Mouse (Mus musculus) adrenal gland, postnatal 36 days (tissue): ENCODE data around the gene Tmem80. TPM values are rescaled to one million over a fixed set of nuclear protein-coding genes. Genes with fewer than 3 reads are reported as not detected.
A peak's percentile ranks its signal among the peaks of the same experiment; 100 is the strongest.

Experiments used
- DNase-seq, 2 experiments: peaks; one replicate each; pipeline ENCODE4 v3.0.0; 2021; ENCODE audit warnings: mixed read lengths in 1 of 2
- total RNA-seq, 2 experiments: library from RNA; stranded (reverse); gene quantifications; 2 replicates each; pipeline ENCODE4 v1.2.3; 2021

The Tmem80 gene
- total RNA-seq, 2 experiments from 2014 or later: 23.9 to 27.1 TPM

DNA sequence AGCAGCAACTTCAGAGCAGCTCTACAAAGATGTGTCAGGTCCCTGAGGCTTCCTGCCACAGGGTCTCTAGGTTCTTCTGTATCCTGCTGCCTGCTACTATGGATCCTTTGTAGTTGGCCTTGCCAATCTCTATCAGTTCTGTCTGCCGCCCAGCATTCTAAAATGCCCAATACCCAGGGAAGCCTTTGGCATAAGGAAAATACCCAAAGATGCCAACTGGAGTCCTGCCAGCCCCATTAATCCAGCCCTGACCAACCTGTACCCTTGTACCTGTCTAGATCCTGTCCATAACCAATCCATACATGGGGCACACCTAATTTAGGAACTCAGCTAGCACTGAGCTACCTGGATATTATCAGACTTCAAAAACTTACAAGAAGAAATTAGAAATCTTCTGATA is 2.9 kb upstream of the Tmem80 start:
- no peak for DNase-seq

DNA sequence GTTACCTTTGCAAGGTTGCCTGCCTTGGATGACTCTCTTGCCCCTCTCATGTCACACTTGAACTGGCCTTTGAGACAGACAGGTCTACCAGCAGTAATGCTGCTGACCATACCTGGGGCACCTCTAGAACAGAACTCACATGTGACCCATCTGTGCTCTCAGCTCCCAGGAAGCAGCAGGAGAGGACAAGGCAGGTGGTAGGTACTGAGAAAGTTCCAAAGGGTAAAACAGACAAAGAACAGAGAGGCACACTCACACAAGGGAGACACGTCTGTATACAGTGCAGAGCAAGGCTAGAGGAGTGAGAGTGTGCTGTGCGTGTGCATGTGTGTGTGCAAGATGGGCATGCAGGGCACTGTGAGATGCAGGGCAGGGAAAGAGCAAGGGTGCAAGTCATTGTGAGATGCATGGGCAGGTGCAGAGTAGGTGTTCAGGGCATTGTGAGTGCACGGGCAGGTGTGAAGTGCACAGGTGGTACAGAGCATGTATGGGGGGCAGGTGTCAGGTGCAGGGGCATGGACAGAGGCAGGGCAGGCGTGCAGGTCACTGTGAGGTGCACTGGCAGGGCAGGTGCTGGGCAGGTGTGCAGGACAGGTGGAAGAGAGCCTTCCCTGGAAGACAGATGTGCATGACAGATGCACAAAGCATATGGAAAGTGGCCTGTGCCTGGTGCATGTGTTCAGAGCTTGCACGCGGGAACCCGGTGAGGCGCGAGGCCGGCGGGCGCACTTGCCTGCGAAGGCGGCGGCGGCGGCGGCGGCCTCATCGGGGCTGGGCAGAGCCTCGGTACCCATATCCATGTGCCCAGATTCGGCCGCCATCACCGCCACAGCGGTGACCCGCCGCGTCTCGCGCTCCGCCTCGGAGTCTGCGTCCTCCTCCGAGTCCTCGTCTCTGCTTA is 743 bp upstream of the Tmem80 start:
- DNase-seq: no peak

DNA sequence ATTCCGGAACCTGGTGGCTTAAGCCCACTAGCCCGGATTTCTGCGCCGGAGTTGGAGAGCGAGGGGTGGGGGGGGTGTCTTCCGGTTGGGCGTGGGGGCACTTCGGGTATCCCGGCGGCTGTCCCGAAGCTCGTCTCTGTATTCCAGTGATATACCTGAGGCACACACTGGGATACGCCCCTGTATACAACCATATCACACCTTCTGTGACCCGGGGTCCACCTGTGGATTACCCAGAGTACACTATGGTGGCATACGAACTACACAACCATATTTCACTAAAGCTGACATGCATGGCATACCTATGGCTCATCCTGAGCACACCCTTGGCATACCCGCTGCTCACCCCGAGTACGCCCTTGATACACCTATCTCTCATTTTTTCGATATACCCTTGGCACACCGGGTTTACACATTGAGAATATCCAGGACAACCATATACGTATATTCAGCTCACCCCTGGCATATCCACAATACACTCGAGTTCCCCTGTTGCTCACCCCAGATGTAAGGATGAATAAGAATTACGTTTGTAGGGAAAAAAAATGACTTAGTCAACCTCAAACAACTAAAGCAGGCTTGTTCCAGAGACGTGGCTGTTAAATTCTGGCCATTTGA is 943 bp downstream of the Tmem80 start:
- DNase-seq: no peak

DNA sequence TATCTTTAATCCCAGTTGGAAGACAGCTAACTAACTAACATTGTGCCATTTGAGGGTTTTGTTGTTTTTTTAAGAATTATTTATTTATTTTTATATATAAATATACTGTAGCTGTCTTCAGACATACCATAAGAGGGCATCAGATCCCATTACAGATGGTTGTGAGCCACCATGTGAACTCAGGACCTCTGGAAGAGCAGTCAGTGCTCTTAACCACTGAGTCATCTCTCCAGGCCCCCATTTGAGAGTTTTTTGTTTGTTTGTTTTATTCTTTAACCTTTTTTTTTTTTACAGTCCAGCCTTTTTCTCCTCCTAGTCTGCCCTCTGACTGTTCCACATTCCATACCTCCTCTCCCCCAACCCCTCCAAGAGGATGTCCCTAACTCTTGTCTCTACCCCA is 3.2 kb downstream of the Tmem80 start:
- DNase-seq: no peak

DNA sequence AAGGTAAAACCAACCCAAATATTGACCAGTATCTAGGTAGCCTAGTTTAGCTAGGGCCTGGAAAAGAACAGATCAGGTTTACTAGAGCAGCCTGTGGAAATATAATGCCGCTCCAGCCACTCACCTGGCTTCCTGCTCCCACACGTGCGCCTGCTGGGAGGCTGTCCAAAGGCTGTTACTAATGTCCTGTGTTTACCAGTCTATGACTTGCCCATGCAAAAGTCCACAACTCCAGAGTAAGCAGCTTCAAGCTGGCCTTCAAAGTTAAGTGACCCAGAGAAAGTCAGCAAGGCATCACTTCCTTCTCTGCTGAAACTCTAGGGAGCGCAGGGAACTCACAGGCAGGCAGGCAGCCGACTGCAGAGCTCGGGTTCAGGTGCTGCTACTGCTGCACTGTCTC is 4.5 kb downstream of the Tmem80 start:
- no peak for DNase-seq

DNA sequence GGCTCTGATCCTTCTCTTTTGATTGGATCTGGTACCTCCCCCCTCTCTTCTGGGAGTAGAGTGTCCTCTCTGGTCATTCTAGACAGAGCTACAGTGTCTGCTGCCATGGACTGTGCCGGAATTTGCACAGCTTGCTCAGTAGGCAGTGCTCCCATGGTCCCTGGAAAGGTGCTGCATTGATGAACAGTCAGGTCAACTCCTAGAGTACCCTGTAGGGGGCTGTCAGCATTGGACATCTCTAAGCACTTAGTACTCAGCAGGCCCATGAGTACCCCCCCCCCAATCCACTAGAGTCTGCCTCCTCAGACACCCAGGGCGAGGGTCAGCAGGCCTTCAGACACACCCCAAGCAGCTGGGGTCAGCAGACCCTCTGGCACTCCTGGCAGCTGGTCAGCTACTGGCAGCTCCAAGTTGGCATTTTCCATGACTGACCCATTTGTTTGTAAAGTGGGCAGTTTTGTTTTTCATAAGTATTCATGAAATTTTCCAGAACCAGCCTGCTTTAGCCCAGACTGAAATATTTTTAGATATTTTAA is 7.6 kb downstream of the Tmem80 start:
- DNase-seq: no peak

DNA sequence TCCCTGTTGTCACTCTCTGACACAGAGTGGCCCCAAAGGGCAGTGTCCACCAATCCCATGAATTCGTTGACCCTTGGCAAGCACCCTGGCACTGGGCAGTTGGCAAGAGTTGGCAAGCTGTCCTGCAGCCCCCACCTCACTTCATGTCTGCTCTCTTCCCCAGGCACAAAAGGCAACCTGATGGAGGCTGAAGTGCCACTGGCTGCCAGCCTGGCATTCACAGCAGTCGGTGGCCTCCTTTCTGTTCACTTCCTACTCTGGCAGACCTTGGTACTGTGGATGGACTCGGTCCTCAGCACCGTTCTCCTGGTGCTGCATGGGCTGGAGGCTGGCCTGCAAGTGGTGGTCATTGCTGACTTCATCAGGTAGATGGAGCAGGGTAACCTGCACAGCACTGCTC is 8.1 kb downstream of the Tmem80 start:
- DNase-seq: no peak

DNA sequence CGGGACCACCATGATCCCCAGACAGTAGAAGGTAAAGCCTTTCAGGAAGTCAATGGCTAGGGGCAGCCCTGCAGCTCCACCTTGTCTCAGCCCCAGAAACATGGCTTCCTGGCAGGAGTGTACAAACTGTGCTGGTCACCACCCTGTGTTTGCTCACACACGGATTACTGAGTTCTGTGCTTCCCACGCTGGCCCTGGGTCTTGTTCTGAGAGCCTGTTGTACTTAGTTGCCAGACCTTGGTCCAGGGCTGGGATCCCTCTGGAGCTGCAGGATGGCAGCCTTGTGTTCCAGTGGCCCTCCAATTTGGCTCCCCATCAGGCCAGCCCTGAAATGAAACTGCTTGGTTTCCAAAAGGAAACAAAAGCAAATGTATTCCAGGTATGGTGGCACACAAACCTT is 8.8 kb downstream of the Tmem80 start:
- no peak for DNase-seq

DNA sequence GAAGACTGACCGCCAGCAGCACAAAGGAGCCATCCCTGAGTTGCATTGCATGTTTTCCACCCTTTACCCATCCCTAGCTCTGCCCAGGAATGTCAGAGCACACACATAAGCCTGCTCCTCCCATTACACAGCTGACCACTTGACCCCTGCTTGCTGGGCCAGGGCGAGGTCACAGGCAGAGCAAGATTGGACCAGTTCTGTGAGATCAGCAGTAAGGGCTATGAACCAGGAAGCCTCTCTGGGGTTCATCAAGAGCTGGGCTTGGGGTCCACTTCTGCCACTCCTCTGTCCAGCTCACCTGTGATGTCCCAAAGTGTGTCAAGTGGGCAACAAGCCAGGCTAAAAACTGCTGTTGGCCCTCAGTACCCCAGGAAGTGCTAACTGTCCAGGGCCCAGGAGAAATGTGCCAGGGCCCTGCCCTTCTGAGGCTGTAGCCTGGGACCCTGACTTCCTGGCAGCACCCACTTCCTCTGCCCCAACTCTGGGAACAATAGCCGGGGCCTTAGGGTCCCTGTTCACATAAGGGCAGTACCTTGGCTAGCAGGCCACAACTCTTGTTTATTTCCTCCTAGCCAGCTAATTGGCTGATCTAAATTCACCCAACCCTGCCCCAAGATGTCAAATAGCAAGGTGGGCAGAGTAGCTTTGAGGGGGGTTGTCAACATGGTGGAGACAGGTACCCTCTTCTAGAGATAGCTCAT is 10.3 kb downstream of the Tmem80 start:
- DNase-seq: no peak

DNA sequence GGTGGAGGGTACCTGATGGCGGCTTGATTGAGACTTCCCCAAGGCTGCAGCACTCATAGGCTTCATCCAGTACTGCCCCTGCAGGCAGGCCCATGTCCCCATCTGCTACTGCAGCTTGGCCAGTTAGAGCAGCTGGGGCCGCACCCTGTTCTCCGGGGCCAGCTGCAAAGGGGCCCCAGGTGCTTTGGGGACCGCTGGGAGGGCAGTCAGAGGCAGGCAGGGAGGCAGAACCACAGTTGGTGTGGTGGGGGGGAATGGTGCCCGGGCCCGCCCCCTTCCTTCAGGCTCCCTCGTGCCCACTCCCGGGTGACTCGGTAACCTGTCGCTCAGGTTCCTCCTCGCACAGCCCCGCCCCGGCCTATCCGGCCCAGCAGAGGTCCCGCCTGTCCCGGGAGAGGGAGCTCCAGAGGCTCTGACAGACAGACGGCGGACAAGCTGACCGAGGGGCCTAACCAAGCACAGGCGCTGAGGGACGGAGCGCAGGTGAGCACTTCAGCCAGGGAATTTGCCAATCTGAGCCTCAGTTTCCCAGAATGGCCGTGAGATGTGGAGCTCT is 11.1 kb downstream of the Tmem80 start, which contains the start of gene Eps8l2:
Eps8l2 (plus strand) TSS at position 305 of the 556 bp plus-strand sequence.
- DNase-seq: peak in 1 of 2 experiments; percentile 51

DNA sequence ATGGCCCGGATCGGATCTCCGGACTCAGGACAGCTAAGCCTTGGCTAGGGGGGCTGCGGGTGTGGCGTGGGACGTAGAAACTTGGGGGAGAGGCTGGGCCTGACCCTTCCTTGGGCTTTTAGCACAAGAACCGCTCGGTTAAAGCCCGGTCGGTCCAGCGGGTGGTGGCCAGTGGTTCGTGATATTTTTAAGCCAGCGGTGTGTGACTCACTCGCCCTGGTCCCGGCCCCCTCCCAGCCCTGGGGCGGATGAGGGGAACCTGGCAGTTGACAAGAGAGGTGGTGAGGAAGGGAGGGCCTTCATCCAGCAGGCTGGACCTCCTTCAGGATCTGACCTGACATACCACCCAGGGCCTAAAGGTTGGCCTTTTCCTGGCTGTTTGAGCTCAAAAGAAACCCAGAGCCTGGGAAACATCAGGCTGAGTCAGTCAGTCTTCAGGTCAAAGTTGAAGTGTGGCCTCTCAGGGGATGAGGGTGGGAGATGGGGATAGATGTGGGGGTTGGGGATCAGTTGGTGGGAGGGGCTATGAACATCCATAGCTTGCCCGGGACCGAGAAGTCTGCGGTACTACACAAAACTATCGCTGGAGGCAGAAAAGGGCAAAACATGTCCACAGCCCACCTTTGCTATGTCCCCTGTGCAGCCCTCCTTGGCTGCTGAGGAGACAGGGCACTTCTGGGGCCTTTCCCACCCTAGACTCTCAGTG is 11.8 kb downstream of the Tmem80 start:
- no peak for DNase-seq

DNA sequence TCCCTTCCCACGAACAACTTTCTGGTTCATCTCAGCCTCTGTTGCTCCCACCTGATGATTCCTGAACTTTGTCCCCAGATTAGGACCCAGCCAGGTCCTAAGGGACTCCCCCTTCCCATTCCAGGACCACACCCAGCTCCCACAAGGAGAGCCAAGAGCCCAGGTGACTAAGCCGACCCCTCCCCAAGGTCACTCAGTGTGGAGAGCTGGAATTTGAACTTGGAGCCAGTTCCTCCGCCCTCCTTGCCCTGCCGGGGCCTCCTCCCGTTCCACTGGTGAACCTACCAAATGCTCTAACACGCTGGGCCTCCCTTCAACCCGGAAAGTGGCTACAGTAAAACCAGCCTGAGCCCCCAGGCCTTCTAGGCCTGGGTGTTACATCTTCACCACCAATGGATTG is 12.5 kb downstream of the Tmem80 start:
- DNase-seq: no peak

DNA sequence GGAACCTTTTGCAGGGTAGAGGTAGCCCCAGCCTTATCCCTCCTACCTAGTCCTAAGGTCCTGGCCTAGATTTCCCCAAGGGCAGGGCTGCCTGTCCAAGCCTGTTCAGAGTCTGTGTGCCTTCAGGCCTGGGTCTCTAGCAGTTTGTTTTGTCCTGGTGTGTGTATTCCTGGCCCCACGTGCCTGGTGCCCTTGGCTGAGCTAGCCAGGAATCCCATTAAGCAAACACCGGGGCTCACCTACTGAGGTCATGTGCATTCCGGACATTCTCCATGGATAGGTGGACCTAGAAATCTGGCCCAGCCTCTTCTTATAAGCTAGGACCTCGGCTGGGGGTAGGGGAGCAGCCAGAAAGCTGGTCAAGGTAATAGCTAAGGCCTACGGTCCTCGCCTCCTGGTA is 12.9 kb downstream of the Tmem80 start:
- no peak for DNase-seq

DNA sequence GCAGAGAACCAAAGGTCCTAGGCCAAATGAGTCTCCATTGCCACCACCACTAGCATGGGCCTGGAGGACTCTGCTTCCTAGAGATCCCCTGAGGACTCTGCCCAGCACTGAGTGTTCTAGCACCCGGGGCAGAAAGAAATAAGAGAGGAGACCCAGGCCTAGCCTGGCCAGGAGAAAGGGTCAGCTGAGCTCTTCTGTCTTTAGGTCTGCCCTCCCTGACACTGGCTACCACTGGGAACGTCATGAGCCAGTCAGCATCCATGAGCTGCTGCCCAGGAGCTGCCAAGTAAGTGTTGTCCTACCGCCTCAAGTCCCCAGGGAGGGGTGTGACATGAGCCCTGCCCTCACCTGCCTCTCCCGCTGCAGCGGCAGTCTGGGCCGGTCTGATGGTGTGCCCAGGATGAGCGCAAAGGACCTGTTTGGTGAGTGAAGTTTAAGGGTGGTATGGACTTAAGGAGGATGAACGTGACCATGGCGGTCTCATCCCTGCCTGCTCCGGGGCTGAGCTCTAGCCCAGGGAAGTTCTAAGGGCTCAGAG is 14.2 kb downstream of the Tmem80 start:
- DNase-seq: no peak

DNA sequence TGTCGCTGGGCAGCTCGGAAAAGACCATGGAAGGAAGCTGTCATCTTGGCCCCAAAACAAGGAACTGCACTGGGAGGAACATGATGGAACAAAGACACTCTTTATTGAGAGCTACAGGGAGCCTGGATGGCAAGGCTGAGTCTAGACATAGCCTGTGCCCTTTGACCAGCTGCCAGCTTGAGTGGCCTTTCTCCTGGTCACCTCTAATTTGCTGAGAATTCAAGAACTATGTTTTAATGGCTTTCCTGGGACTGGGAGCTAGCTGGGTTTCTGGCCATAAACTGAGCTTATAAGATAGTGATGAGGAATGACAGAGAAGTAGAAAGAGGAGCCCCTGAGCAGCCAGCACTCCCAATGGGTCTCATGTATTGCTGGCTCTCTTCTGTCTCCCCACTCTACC is 15.7 kb downstream of the Tmem80 start:
- no peak for DNase-seq

DNA sequence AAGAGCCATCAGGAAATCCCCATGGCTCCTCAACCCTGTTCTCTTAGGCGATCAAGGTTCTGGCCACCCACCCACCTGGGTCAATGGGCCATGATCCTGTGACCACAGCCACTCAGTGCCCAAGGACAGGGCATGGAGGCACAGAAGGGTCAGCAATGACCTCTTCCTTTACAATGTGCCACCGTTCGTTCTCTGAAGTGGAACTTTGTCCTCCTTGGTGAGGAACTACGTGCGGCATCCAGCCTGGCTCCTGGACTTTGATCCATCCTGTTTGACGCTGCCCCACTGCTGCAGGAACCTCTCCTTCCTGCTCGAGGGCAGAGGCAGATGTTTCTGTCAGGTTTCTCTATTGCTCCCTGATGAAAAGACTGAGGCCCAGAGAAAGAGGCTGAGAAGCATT is 16.2 kb downstream of the Tmem80 start:
- DNase-seq: no peak

DNA sequence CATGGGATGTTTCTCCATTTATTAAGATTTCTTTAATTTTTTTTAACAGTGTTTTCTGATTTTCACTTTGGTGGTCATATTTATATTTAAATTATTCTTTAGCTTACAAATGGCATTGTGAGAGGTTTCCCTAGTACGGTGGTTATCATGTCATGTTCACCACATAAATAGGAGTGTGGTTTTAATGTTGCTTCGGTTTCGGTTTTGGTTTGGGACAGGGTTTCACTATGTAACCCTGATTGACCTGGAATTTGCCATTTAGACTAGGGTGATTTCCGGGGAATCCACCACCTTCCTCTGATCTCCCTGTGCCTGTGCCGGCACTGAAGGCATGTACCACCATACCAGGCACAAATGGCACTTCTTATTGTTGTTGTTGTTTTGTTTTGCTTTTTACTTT is 17.2 kb downstream of the Tmem80 start:
- DNase-seq: no peak

DNA sequence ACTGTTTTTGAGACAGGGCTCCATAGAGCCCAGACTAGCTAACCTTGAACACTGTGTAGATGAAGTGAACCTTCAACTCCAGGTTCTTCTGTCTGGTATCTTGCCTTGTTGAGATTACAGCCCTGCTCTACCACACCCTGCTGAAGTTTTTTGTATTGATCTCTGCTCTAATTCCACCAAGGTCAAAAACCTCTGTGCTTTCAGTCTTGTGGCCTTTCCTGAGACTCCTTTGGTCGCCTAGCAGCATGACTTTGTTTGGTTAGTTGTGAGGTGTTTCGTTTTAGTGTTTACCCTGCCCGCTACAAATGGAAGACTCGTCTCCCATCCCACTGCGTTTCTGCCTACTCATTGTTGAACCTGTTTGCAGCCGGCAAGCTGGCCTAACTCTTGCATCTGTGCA is 23.5 kb downstream of the Tmem80 start:
- DNase-seq: no peak

DNA sequence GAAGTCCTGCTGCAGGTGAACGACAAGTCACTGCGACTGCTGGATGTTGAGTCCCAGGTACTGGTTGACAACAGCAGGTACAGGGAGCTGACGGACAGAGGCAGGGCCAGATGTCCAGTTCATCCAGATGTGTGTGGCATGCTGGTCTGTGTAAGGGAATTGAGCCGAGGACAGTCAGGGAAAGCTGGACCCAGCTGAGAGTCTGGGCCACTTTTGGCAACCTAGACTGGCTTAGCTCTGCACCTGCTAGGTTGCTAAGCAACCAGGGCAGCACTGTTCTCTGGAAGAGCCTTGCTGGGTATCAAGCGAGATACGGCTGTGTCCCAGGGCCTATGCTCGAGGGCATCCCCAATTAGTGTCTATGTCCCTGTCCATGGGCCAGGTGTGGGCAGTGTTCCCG is 27.5 kb downstream of the Tmem80 start:
- DNase-seq: no peak

DNA sequence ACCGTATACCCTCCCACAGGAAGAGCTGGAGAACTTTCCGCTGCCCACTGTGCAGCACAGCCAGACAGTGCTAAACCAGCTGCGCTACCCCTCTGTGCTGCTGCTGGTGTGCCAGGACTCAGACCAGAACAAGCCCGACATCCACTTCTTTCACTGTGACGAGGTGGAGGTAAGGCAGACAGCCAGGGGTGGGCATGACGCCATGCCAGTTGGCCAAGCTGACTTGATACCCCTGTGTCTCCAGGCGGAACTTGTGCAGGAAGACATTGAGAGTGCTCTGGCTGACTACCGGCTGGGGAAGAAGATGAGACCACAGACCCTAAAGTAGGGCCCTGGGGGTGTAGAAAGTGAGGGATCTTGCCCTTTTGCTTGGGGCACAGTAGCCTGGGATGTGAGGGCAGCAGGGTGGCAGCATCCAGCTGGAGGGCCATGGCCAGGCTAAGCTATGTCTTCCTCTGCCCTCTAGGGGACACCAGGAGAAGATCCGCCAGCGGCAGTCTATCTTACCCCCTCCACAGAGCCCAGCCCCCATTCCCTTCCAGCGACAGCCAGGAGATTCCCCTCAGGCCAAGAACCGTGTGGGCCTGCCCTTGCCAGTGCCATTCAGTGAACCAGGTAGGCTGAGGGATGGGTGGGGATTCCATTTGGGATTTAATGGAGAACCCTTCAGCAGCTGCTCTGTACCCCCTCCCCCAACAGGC is 28.2 kb downstream of the Tmem80 start:
- peak; percentile 30 to 38 for DNase-seq

DNA sequence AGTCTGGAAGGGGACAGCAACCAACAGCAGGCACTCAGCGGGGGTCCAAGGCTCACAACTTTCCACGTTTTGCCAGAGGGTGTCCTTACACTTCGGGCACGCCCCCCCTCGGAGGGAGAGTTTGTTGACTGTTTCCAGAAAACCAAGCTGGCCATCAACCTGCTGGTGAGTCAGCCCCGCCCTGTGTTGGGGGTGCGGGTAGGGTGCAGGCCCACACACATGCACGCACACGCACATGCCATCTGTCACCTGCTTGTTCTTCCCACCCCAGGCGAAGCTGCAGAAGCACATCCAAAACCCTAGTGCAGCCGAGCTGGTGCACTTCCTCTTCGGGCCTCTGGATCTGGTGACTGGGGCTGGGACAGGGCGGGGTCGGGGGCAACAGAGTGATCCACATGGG is 29.4 kb downstream of the Tmem80 start:
- DNase-seq: no peak
